19 mouse cellular contexts compared by ENCODE assay signal in the genomic region with DNA sequence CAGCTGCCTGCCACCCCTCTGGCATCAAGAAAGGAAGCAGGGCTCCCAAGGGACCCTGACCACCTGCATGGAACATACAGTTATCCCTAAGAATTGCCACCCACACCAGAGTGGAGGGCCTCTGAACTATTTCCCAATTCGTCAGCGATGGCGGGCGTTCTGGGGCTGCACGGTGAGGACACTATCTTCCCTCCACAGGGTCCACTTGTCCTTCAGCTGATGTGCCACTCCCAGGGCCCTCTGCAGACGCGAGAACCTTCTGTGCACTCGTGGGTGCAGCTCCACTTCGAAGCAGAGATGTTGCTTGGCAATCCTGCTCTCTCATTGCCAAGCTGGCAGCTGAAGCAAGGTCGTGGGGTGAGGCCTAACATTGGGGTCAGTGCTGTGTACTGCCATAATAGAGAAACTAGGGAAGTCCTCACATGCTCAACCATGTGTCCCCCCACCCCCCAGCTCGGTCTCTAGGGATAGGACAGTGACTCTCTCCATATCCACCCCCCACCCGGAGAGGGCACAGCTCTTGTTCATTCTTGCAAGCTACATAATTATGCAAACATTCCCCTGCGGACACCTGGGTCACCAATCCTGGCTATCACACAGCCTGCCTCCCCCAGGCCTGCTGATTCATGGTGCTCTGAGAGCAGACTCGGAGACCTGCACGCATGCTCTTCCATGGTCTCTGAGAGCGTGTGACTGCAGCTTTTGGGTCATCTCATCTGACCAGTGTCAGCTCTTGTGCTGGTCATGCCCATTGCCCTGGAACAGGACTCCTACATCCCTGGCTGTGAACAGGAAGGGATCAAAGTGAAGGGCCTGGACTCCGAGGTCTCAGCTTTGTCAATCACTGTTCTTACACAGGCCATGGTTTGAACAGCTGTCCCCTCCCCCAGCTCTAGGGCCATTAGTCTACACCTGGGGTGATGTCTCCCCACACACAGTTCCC. TPM values are rescaled to one million over a fixed set of nuclear protein-coding genes. Genes with fewer than 3 reads are reported as not detected.
DNase-seq lines count a peak whose midpoint lies in the region; ATAC-seq lines count a peak whose summit lies in the region.
"Had no signal": no experiment of that assay in that cellular context is flagged by ENCODE, and none has a peak within 500 bp of the region (broad histone marks: within the 10 kb centered on the region; RNA-seq: fewer than 3 reads in every experiment).

No protein-coding gene starts in this region.

- no peaks in the 10 kb centered on the region for H3K9me3 ChIP-seq in kidney, embryonic 15.5 days (replicated peaks)
- H3K9me3 ChIP-seq in midbrain, embryonic 11.5 days (ENCODE audit: control insufficient read depth, low read length) = no peaks in the 10 kb centered on the region
- H3K9me3 ChIP-seq: forebrain, embryonic 12.5 days; G1E; intestine, embryonic 15.5 days; limb, embryonic 10.5 days; midbrain, embryonic 15.5 days had no signal

- no peak overlapping the region for H3K9ac ChIP-seq in kidney, embryonic 15.5 days
- no peak overlapping the region for H3K9ac ChIP-seq in midbrain, embryonic 11.5 days (ENCODE audit: low read length)
- H3K9ac ChIP-seq: forebrain, embryonic 12.5 days; hindbrain, embryonic 14.5 days; intestine, embryonic 15.5 days; liver, embryonic 14.5 days; midbrain, embryonic 15.5 days had no signal

- 49% methylated on average over 17 of the region's 17 CpGs for WGBS in kidney, embryonic 15.5 days
- 81% methylated on average over 17 of the region's 17 CpGs for WGBS in midbrain, embryonic 11.5 days

- no peak overlapping the region for H3K4me2 ChIP-seq in kidney, embryonic 15.5 days
- no peak overlapping the region for H3K4me2 ChIP-seq in midbrain, embryonic 11.5 days
- H3K4me2 ChIP-seq: forebrain, embryonic 12.5 days; hindbrain, embryonic 14.5 days; intestine, embryonic 15.5 days; midbrain, embryonic 15.5 days had no signal

- no peaks in the 10 kb centered on the region for H3K36me3 ChIP-seq in kidney, embryonic 15.5 days
- no peaks in the 10 kb centered on the region for H3K36me3 ChIP-seq in splenic B cell, adult 2 months (ENCODE audit: control insufficient read depth, insufficient read depth, low read length, poor library complexity, severe bottlenecking)
- H3K36me3 ChIP-seq in midbrain, embryonic 11.5 days (ENCODE audit: control insufficient read depth, insufficient read depth, low read length) = no peaks in the 10 kb centered on the region
- H3K36me3 ChIP-seq: forebrain, embryonic 12.5 days; G1E; intestine, embryonic 15.5 days; limb, embryonic 10.5 days; midbrain, embryonic 15.5 days had no signal

- peak; percentile 84 for ATAC-seq in kidney, embryonic 15.5 days (replicated peaks; ENCODE audit: low FRiP score)
- no peak for ATAC-seq in midbrain, embryonic 11.5 days (ENCODE audit: low FRiP score)
- ATAC-seq: intestine, embryonic 15.5 days; lung, postnatal 0 days; midbrain, embryonic 15.5 days had no signal

- peaks cover 35% of the 10 kb centered on the region for H3K4me1 ChIP-seq in kidney, embryonic 15.5 days
- H3K4me1 ChIP-seq in midbrain, embryonic 11.5 days (ENCODE audit: control insufficient read depth, insufficient read depth, low read length) = no peaks in the 10 kb centered on the region
- H3K4me1 ChIP-seq: limb, embryonic 10.5 days; midbrain, embryonic 15.5 days had no signal

- no peak overlapping the region for H3K4me3 ChIP-seq in kidney, embryonic 15.5 days (replicated peaks)
- H3K4me3 ChIP-seq in midbrain, embryonic 11.5 days (ENCODE audit: low read depth, low read length) = no peak overlapping the region
- H3K4me3 ChIP-seq: forebrain, embryonic 12.5 days; heart, adult 2 months; intestine, embryonic 15.5 days; limb, embryonic 10.5 days; midbrain, embryonic 15.5 days had no signal

- peak; percentile 31 to 34 for DNase-seq in cerebellum, postnatal 25 days
- no peak for DNase-seq in cerebellum, postnatal 36 days
- DNase-seq in kidney, adult 18-20 months = no peak
- peak; percentile 9 for DNase-seq in thymus, postnatal 4 days
- DNase-seq in thymus, adult 18-20 months = no peak
- peak; percentile 37 for DNase-seq in splenic B cell, adult 2 months (ENCODE audit: low read depth, low spot score)
- no peak for DNase-seq in midbrain, embryonic 11.5 days (ENCODE audit: low spot score, missing footprints)
- DNase-seq: cerebellum, adult 8-10 months; heart, adult 2 months; retina, postnatal 1 day had no signal

- H3K27me3 ChIP-seq in kidney, embryonic 15.5 days = no peaks in the 10 kb centered on the region
- no peaks in the 10 kb centered on the region for H3K27me3 ChIP-seq in splenic B cell, adult 2 months (ENCODE audit: control insufficient read depth, insufficient read depth, low read length, poor library complexity, severe bottlenecking)
- H3K27me3 ChIP-seq in midbrain, embryonic 11.5 days (ENCODE audit: control insufficient read depth, insufficient read depth, low read length) = no peaks in the 10 kb centered on the region
- H3K27me3 ChIP-seq: forebrain, embryonic 12.5 days; intestine, embryonic 15.5 days; midbrain, embryonic 15.5 days had no signal

- peak overlapping the region; percentile 48 for H3K27ac ChIP-seq in kidney, embryonic 15.5 days
- no peak overlapping the region for H3K27ac ChIP-seq in midbrain, embryonic 11.5 days (ENCODE audit: low read depth, low read length)
- H3K27ac ChIP-seq: forebrain, embryonic 12.5 days; heart, adult 2 months; hindbrain, embryonic 14.5 days; intestine, embryonic 15.5 days; limb, embryonic 10.5 days; liver, embryonic 14.5 days; midbrain, embryonic 15.5 days had no signal

RNA-seq across cellular contexts. Expression of gene Camk2b, which starts 45.0 kb away (rescaled TPM):
- polyA plus RNA-seq in kidney, embryonic 15.5 days (2015; fragmentation: Nextera tagmentation; extraction: Ambion mirVana) = 4.3 and 4.5 TPM in 2 replicates
- polyA plus RNA-seq in midbrain, embryonic 11.5 days (2014; fragmentation: Nextera tagmentation; extraction: Ambion mirVana) = 2.4 and 2.5 TPM in 2 replicates
- polyA plus RNA-seq: G1E had no signal

Comparison
In these comparisons a context has a peak if more than half of its experiments do, and no peak if none do; other contexts are left out.
1. DNase-seq: peak in cerebellum, postnatal 25 days (2 of 2), thymus, postnatal 4 days (single experiment) and splenic B cell, adult 2 months (single experiment); none in cerebellum, postnatal 36 days (0 of 2), kidney, adult 18-20 months (single experiment), thymus, adult 18-20 months (0 of 2) and midbrain, embryonic 11.5 days (single experiment).